Mouse (Mus musculus) adrenal gland, postnatal 10 days (tissue): ENCODE results near the gene Mapkap1. TPM values are rescaled to one million over a fixed set of nuclear protein-coding genes. Genes with fewer than 3 reads are reported as not detected.

Experiments
- DNase-seq: peaks from one replicate; pipeline ENCODE4 v3.0.0; 2021; ENCODE audit warnings: mixed read lengths
- total RNA-seq, 2 experiments: library from RNA; stranded (reverse); gene quantifications; 2 replicates each; pipeline ENCODE4 v1.2.3; 2021

The Mapkap1 gene
- total RNA-seq, 2 experiments from 2014 or later: 67.0 to 75.3 TPM

GRCm38 (mm10) chr2:34635249-34636165 lies 228.9 kb downstream of the Mapkap1 start:
- no peak for DNase-seq

- DNase-seq: peak; percentile 94
These were observed 232.5 kb downstream of the Mapkap1 start for GRCm38 (mm10) chr2:34638955-34639650.

DNA sequence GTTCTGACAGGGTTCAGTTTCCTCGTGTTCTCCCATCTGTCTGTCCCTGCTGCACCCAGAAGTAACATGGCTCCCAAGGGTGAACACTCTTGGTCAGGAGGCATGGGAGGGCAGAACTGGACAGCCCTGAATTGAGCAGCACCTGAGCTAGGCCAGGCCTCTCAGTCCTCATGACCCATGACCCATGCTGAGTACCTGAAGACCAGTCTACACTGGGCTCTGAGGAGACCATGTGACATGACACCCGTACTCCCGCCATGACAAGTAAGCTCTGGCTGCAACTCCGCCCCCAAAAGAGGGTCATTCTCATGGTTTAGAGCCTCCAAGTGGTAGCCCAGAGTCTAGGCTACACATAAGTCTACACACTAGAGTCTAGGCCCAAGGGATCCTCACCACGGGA lies 233.2 kb downstream of the Mapkap1 start:
- no peak for DNase-seq

DNA sequence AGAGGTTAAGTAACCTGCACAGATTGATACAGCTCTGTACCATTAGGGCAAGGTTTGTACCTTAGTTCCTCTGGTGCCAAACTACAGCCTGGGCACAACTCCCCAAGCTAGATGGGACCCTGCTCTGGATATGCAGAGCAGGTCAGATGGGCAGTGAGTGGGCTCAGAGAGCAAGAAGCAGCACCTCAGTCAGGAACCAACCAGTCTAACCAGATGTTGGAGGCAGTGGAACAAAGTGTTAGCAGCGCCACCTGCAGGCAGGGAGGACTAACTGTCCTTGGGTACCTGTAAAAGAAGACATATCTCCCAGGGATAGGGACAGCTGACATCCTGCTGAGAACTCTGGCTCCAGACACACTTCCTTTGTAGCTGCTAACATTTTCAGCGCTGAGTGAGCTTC lies 235.8 kb downstream of the Mapkap1 start:
- DNase-seq: no peak

DNA sequence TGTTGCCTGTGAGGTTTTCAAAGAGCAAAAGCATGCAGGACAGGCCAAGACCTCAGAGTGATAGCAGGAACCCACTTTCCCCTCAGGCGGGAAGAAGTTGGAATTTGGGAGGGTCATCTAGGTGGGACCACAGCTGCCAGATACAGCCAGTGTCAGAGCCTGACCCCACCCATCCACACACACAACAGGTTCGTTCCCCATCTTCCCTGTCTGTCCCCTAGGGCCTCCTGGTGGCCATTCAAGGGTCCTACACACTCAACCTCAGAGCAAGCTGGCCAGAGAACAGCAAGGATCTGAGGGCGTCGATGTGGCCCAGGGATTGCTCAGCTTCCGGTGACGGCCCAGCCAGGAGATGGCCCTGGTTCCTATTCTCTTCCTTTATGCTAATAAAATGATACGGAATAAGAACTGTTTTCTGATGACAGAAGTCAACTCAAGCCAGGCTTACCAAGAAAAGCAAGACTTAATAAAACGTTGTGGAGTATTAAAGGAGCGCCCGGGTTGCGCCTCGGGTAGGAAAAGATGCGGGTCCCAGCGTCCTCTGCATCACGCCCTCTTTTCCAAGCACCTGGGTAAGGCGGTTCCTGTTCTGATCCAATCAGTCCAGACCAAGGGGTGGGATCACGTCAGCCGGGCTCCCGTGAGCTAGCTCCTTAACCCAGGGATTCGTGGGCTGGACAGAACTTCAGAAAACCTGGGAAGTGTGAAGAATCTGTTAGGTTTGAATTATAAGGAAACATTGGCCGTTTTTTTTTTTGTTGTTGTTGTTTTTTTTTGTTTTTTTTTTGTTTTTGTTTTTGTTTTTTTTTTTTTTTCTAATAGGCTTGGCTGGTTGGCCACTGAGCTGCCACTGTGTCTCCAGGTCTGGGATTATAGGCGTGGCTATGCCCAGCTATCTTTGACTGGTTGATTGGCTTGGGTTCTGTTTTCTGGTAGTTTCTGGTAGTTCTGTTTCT lies 238.3 kb downstream of the Mapkap1 start:
- no peak for DNase-seq

GRCm38 (mm10) chr2:34645851-34646540 lies 239.4 kb downstream of the Mapkap1 start:
- peak; percentile 88 for DNase-seq

GRCm38 (mm10) chr2:34646541-34646865 lies 239.9 kb downstream of the Mapkap1 start:
- no peak for DNase-seq

GRCm38 (mm10) chr2:34647410-34647809 lies 240.8 kb downstream of the Mapkap1 start:
- DNase-seq: no peak

DNA sequence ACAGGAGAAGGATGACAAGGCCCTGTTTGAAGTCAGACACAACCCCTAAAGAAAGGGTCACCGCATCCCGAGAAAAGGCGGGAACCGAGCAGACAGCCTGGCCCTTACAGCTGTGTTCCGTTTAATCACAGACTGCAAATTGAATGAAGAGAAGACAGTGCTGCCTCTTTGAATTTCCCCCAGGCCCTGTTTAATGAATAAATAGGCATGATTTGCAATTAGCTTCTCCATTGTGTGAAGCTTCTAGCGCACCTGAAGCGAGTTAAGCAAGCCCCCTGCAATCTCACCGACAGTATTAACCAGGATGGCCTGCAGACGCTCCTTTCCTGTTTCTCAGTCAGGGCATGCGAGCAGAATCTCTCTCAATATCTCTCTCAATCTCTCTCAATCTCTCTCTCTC lies 261.2 kb downstream of the Mapkap1 start:
- no peak for DNase-seq

GRCm38 (mm10) chr2:34668440-34669191 lies 262.0 kb downstream of the Mapkap1 start:
- DNase-seq: no peak

DNA sequence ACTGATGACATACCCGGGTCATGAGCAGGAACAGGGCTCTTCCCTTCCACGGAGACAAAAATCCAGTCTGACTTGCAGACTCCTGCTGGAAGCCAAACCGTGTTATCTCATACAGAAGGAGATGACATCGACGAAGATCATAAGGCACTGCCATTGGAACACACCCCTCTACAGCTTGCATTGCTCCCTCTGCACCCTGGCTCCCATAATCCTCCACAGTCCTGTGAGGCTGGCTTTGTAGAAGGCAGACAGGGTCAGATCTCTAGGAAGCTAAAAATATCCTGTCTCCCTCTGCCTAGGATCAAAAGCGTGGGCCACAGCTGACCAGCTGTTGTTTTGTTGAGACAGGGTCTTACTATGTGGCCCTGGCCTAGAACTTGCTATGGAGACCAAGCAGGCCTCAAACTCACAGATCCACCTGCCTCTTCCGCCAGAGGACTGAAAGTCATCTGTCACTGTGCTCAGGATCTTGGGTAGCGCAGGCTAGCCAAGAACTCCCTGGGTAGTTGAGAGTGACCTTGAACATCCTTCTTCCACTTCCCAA lies 262.7 kb downstream of the Mapkap1 start:
- DNase-seq: no peak

DNA sequence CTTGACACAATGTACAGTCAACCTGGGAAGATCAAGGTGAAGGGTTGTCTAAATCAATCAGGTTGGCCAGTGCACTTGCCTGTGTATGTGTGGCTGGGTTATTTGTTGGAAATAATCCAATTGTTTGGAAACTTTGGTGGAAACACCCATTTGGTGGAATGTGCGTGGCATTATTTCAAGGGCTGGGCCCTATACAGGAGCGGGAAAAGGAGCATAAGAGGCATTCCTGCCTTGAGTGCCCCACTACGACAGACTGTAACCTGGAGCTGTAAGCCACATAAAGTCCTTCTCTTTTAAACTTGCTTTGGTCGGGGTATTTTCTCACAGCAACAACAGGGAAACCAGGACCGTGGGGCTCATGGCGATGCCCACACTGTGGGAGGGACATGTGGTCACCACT lies 263.9 kb downstream of the Mapkap1 start:
- DNase-seq: no peak

- DNase-seq: peak; percentile 58
These were observed 264.9 kb downstream of the Mapkap1 start for GRCm38 (mm10) chr2:34671385-34672026.

GRCm38 (mm10) chr2:34673846-34674245 lies 267.3 kb downstream of the Mapkap1 start:
- no peak for DNase-seq

Other genes starting within 250 kb of the Mapkap1 start
- 10 to 100 TPM; 56.3 to 71.9 TPM for gene Pbx3, start 33.6 kb upstream of the Mapkap1 start, total RNA-seq